Comparison of ENCODE assay signal across 8 mouse cellular contexts in the genomic region with DNA sequence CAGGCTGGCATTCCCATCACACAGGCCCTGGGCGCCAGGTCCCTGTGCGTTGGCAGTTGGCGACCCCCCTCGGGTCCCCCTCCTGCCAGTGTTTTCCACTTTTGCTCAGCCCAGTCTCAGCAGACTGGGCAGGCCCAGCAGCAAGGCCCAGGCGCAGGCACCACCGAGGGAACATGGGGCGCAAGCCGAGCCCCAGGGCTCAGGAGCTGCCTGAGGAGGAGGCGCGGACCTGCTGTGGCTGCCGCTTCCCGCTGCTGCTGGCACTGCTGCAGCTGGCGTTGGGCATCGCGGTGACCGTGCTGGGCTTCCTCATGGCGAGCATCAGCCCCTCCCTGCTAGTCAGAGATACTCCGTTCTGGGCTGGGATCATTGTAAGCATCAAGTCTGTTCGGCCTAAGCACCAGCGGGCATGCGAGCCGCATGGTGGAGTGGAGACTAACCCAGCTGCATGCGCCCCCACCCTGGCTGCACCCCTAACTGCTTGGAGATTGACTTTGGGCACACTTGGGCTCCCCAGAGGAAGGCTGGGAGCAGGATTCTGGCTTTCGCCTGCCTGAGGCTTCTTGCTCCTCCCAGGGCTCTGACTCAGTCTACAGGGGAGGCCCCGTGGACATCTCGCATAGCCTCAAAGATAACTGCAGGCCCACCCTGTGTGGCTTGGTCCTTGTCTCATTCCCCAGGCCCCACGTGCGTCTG. TPM values are rescaled to one million over a fixed set of nuclear protein-coding genes. Genes with fewer than 3 reads are reported as not detected.
A peak's percentile ranks its signal among the peaks of the same experiment; 100 is the strongest.
DNase-seq lines count a peak whose midpoint lies in the region; ATAC-seq lines count a peak whose summit lies in the region.

No protein-coding gene starts in this region.

- no peaks in the 10 kb centered on the region for H3K9me3 ChIP-seq in hindbrain, embryonic 11.5 days (ENCODE audit: control insufficient read depth, low read length)
- H3K9me3 ChIP-seq in lung, embryonic 15.5 days: no peaks in the 10 kb centered on the region

- peak overlapping the region; percentile 57 for H3K4me2 ChIP-seq in hindbrain, embryonic 11.5 days (replicated peaks; ENCODE audit: low read depth, low read length)
- H3K4me2 ChIP-seq in lung, embryonic 15.5 days: peak overlapping the region; percentile 83

- no peaks in the 10 kb centered on the region; the same call in 1 of the 2 replicates for H3K4me1 ChIP-seq in hindbrain, embryonic 11.5 days (replicated peaks; ENCODE audit: control insufficient read depth, insufficient read depth, low read length)
- peaks cover 16% of the 10 kb centered on the region for H3K4me1 ChIP-seq in lung, embryonic 15.5 days

- DNase-seq in R1 (ENCODE audit: low read depth, low spot score): peak; percentile 14
- DNase-seq in cerebellum, postnatal 25 days: peak; percentile 77 to 81
- peak; percentile 40 to 59 for DNase-seq in frontal cortex, postnatal 25 days (ENCODE audit: low spot score in 2 of 2)
- peak; percentile 83 for DNase-seq in hindbrain, embryonic 11.5 days (ENCODE audit: low spot score)
- peak; percentile 75 to 84 for DNase-seq in layer of hippocampus, postnatal 10 days (ENCODE audit: low spot score in 2 of 2)
- peak; percentile 83 for DNase-seq in retina, embryonic 14.5 days (ENCODE audit: low spot score)
- DNase-seq in T-cell, adult 2 months (ENCODE audit: low spot score): no peak

- peak overlapping the region; percentile 64 for H3K27ac ChIP-seq in hindbrain, embryonic 11.5 days (ENCODE audit: low read depth, low read length)
- peak overlapping the region; percentile 76 for H3K27ac ChIP-seq in lung, embryonic 15.5 days

- no peaks in the 10 kb centered on the region for H3K36me3 ChIP-seq in hindbrain, embryonic 11.5 days (ENCODE audit: control insufficient read depth, insufficient read depth, low read length)
- no peaks in the 10 kb centered on the region for H3K36me3 ChIP-seq in lung, embryonic 15.5 days

- H3K9ac ChIP-seq in hindbrain, embryonic 11.5 days (ENCODE audit: low read depth, low read length): peak overlapping the region; percentile 64
- H3K9ac ChIP-seq in lung, embryonic 15.5 days: peak overlapping the region; percentile 73

- ATAC-seq in hindbrain, embryonic 11.5 days (ENCODE audit: low FRiP score): peak; percentile 93
- peak; percentile 92 for ATAC-seq in lung, embryonic 15.5 days (ENCODE audit: borderline replicate concordance, extremely low read depth, low FRiP score, low TSS enrichment)

- 6% methylated on average over 28 of the region's 28 CpGs for WGBS in hindbrain, embryonic 11.5 days
- 8% methylated on average over 28 of the region's 28 CpGs for WGBS in lung, embryonic 15.5 days

- no peaks in the 10 kb centered on the region for H3K27me3 ChIP-seq in hindbrain, embryonic 11.5 days (ENCODE audit: control insufficient read depth, insufficient read depth, low read length)
- H3K27me3 ChIP-seq in lung, embryonic 15.5 days: no peaks in the 10 kb centered on the region

- peak overlapping the region; percentile 33 for H3K4me3 ChIP-seq in hindbrain, embryonic 11.5 days (ENCODE audit: low read depth, low read length)
- H3K4me3 ChIP-seq in lung, embryonic 15.5 days: peak overlapping the region; percentile 53

RNA-seq across cellular contexts. Expression of a gene that starts 2.7 kb away (rescaled TPM):
- polyA plus RNA-seq in hindbrain, embryonic 11.5 days (2014; fragmentation: Nextera tagmentation; extraction: Ambion mirVana): 2.3 and 2.9 TPM in 2 replicates
- 1 to 10 TPM; 5.3 to 5.5 TPM for total RNA-seq in layer of hippocampus, postnatal 10 days (2021)
- 12.5 and 13.6 TPM in 2 replicates for polyA plus RNA-seq in lung, embryonic 15.5 days (2015; fragmentation: Nextera tagmentation; extraction: Ambion mirVana)
